Mouse (Mus musculus) c-Kit-positive CD71-negative TER-119-negative erythroid progenitor cells, embryonic 14.5 days (primary cell): ENCODE results near the gene Cuedc1.

ENCODE experiments used
- DNase-seq: peaks from one replicate; pipeline ENCODE4 v3.0.0-alpha.2; 2013; ENCODE audit warnings: low read depth

Cuedc1 gene

DNA sequence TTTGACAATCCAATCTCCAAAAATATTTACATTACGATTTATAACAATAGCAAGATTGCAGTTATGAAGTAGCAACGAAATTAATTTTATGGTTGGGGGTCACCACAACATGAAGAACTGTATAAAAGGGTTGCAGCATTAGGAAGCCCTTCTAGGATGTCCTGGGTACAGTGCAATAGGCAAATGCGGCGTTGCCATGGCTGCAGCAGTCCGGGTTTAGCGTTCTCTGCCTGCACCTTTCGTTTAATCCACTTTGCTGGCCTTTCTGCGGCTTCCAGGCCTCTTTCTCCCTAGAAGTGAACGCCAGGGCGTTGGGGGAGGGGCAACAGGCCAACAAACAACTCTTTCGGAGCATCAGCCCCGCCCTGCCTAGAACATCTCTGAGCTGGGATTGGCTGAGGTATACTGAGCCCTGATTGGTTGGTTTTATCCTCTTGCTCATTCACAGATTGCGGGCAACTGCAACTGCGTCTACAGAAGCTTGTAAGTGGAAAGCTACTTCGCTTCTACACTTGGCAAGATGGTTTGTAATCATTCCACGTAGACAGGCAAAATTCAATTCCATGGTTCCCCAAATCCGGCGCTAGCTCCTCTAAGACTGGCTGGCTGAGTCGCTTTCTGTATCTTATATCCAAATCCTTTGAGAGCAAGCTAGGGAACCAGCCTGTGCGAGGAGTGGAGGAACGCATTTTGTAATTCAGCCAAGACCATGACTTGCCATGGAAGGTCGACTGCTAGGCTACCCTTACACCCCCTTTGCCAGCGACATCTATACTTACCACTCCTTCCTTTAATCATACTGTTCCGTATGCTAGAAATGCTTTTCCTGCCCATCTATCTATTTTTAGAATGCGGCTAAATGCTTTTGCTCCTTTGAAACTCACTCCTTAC, 10.9 kb upstream of the Cuedc1 start:
- DNase-seq = peak; percentile 70

DNA sequence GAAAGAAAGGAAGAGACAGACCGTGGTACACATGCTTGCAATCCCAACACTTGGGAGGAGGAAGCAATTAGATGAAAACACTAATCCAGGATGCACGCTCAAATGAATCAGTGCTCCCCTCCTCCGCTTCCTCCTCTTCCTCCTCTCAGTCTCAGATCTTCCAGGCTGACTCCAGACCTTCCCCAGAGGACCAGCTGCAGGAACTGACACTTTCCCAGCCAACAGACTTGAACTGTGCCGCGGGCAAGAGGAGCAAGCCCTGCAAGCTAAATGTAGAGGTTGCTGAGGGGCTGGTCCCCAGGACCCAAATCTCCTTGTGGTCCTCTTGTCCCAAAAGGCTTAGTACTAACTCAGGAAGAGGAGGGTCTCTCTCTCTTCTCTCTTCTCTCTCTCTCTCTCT, 8.7 kb upstream of the Cuedc1 start:
- DNase-seq = no peak

DNA sequence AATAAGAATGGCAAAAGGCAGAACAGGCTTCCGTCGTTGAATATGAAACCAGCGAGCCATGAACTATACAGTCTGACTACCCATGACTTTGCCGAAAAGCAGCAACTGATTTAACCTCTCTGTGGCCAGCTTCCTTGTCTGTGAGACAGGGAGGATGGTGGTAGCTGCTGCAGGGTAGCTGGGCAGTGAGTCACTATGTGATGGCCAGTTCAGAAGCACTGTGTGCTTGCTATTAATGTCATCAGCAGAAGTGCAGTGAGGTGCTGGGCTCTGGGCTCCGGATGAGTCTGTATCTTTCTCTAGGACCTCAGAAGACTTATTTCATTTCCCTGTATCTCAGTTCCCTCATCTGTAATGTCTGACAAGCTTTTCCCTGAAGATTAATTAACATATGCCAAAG, 7.6 kb upstream of the Cuedc1 start:
- no peak for DNase-seq

- no peak for DNase-seq
These were observed 5.9 kb upstream of the Cuedc1 start for GRCm38 (mm10) chr11:88091949-88092348.

DNA sequence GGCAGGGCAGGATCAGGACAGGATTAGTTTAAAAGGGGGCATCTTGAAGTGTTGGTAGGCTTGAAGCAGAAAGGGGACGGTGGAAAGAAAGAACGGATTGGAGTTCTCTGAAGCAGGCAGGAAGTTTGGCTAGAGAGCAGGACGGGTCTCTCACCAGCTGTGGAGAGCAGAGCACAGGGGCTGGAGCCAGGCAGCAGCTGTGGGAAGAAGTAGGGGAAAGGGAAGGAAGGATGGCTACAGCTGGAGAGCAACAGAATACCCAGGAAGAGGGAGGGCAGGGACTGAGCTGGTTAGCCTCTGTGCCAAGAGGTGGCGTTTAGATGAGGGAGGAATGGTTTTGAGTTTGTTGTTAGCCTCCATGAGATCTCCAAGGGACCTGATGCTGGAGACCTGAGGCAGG, 685 bp upstream of the Cuedc1 start:
- DNase-seq = no peak

GRCm38 (mm10) chr11:88098787-88099598, 1.1 kb downstream of the Cuedc1 start:
- DNase-seq = no peak

DNA sequence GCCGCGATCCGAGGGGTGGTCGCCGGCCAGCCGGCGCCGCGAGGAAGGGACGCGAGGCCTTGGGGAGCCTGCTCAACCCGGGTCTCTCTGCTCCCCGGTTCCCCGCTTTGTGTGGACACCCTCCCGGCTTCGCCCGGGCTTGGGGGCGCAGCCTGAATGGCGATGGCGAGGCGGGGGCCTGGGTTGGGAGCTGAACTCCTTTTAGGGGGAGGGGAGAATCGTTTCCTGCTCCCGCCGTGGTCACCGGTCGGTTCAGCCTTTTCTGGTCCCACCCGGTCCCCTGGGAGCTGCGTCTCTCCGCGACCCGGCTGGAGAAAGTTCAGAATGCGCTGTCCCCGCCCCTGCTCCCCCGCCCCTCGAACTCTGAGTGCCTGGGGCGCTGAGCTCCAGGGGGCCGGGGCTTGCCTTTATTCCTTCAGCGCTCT, 1.8 kb downstream of the Cuedc1 start:
- DNase-seq = no peak

DNA sequence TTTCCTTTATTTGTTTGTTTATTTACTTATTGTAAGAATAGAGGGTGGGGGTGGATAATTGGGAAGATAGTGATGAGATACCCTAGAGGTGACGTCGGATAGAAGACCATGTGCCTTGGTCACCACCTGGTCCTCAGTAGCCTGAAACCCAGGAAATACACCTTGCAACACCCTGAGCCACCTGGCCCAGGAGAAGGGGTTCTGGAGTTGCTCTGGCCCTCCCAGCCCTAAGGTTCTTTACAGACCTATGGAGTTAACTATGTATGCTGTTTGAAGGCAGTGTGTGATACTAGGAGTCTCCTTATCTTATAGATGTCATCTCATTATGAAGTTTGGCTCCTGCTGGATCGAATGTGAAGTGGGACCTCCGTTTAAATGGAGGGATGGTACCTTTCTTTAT, 2.3 kb downstream of the Cuedc1 start:
- DNase-seq = no peak

DNA sequence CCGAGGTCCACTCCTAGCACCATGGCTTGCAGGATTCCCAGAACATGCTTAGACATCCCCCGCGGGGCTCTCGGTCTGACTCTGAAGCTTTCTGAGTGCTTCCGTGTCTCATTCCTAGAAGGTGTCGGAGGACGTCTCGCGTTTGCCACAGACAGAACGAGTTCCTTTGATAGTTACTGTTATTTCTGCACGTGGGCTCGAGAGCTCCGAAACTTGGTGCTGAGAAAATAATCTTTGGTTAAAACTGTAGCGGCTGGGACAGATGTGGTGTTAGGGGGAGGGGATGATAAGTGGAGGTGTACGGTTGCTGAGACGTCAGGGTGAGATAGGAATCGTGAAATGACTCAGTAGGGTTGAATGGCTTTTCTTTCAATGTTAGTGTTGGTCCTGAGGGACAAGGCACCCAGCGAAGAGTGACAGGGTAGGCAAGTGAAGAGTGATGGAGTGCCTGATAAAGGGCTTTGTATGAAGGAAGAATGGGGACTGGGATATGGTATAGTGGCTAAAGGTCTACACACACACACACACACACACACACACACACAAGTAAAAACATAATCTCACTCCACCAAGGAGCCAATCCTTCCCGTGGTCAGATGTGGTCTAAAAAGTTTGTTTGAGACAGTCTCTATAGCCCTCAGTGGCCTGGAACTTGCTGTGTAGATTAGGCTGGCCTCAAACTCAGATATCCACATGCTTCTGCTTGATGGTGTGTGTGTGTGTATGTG, 5.5 kb downstream of the Cuedc1 start:
- DNase-seq = no peak

- no peak for DNase-seq
These were observed 7.8 kb downstream of the Cuedc1 start for GRCm38 (mm10) chr11:88105494-88106291.

DNA sequence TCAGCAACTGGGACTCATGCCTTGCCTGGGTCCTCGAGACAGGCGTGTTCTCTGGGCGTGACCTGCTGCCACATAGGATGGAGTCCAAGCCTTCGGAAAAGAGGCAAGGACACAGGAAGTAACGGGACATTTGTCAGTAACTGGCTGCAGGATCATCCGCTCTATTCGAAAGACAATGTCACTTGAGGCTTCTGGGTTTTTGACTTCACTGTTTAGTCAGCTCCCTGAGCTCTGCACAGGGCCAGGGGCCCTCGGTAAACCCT, 8.4 kb downstream of the Cuedc1 start:
- DNase-seq = no peak

DNA sequence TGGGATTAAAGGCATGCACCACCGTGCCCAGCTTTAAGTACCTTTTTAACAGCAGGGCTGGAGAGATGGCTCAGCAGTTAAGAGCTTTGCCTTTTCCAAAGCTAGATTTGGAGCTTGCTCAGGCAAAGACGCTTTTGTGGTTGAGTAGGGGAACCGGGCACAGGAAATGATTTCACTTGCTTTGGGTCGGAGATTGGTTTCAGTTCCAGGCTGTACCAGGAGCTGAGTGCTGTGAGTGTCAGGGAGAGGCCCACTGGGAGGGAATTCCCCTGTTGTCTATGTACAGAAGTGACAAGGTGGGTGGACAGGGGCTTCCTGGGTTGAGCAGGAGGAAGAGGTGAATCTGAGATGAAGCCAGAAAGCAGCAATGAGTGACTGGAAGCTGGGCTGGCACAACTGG, 9.5 kb downstream of the Cuedc1 start:
- DNase-seq = no peak

DNA sequence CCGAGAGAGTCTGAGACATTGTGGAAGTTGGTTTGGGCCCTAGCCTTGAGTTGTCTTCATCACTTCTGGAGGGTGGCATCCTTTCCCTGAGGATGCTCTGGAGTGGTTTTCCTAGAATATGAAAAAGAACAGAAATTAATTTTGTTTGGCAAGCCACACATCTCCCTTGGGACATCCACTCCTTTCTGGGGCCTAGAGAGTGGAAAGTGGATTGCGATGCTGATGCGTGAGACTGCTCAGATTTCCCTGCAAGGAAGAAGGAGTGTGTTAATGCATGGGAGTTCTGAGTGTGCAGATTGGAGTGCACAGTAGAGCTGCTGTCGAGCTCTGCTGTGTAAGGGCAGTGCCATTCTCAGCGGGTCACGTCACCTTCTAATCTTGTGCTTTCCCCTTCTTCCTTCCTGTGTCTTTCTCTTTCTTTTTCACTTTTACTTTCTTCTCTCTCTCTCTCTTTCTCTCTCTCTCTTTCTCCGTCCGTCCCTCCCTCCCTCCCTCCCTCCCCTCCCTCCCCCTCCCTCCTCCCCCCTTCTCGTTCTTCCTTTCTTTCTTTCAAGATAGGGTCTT, 12.3 kb downstream of the Cuedc1 start:
- no peak for DNase-seq

GRCm38 (mm10) chr11:88112078-88112477, 14.2 kb downstream of the Cuedc1 start:
- no peak for DNase-seq

GRCm38 (mm10) chr11:88112677-88113333, 14.9 kb downstream of the Cuedc1 start:
- no peak for DNase-seq

- no peak for DNase-seq
These were observed 15.8 kb downstream of the Cuedc1 start for GRCm38 (mm10) chr11:88113543-88114271.

DNA sequence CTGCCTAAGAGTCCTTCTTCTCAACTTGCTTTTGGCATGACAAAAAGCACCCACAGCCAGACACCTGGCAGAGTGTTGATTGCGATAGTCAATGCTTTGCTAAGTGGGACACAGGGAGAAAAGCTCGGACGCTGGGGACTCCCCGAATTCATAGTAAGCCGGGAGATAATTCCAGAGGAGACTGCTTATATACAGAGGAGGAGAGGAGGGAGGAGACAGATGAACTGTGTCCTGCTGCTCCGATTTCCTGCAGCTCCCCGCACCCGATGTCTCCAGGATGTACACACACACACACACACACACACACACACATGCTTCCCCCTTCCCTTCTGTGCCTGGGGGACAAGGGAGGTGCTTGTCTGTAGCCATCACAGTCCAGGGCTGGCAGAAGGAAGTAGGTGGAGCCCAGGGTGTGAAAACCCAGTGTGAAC, 17.0 kb downstream of the Cuedc1 start:
- no peak for DNase-seq

DNA sequence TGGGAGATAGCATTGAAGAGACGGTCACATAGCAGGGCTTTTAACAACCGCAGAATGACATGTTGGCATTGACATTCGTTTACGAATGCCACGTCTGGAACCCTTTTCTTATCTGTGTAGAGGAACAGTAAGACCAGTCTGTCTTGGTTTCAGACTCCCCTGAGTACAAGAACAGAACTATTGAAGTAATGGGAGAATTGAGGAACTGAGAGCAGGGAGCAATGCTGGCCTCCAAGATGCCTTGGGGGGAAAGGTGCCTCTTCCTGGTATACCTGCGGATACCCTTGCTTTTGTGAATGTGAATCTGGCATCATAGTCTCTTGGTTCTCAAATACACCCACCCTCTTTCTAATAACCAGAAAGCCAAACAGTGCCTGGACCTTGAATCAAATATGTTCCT, 18.7 kb downstream of the Cuedc1 start:
- DNase-seq = no peak

GRCm38 (mm10) chr11:88117356-88118090, 19.7 kb downstream of the Cuedc1 start:
- no peak for DNase-seq

GRCm38 (mm10) chr11:88118091-88118440, 20.2 kb downstream of the Cuedc1 start:
- no peak for DNase-seq
